Mouse (Mus musculus): ENCODE results near the gene Impdh2. TPM values are rescaled to one million over a fixed set of nuclear protein-coding genes. Genes with fewer than 3 reads are reported as not detected.

The Impdh2 gene
- total and polyA plus RNA-seq, 3 experiments: 405 to 485 (median 483) TPM

DNA sequence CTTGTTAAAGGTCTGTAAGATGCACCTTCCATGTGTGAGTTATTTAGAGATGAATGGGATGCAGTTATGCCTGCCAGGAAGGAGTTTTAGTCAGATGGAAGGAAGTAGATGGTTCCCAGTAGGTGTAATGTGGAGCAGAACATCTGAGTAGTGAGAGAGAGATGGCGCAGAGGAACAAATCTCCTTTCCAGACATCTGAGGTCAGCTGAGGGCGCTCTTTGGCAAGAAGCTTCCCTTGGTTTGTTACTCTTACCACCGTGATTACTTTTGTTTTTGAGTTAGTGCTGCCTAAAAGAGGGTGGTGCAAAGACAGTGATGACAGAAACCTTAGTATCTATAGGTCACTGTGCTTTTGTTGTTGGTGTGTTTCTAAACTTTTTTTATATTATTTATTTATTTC lies 34.7 kb upstream of the Impdh2 start:
- Histone ChIP-seq H3K9ac (ENCODE audit: insufficient read depth, low read depth) (peak overlapping the region; percentile 19; the same call in 1 of the 2 replicates), H3K4me1 (ENCODE audit: control insufficient read depth in 1 of 2, insufficient read depth in 2 of 2) (peaks cover 0 to 33% of the 10 kb centered on the region in 2 experiments; a peak in 2 of 4 replicates), H3K4me2 (ENCODE audit: insufficient read depth, low read depth, poor library complexity, severe bottlenecking) (peak overlapping the region; percentile 42), H3K27ac (ENCODE audit: insufficient read depth, low read depth) (peak overlapping the region; percentile 52), H3K9me3 (replicated peaks; ENCODE audit: low read length) (no peaks in the 10 kb centered on the region), H3K27me3 (replicated peaks) (no peaks in the 10 kb centered on the region), H3K4me3 (replicated peaks in 1 of 3; ENCODE audit: low read depth in 2 of 3, low read length in 2 of 3, poor library complexity in 1 of 3) (no peak overlapping the region), H3K36me3 (replicated peaks in 1 of 2; ENCODE audit: control insufficient read depth in 1 of 2, insufficient read depth in 1 of 2, low read length in 1 of 2) (peaks cover 29 to 66% of the 10 kb centered on the region in 2 experiments), H3K79me2 (replicated peaks; ENCODE audit: control insufficient read depth, extremely low read depth, insufficient read depth, poor library complexity, severe bottlenecking) (peaks cover 81% of the 10 kb centered on the region)
- in situ Hi-C loops (cut with MboI; ENCODE audit: low pct_ligation_motif_present, low pct_unique_long_range_greater_than_20kb, low sequenced_read_pairs): no loop called here
- dilution Hi-C loops (cut with MboI; ENCODE audit: extremely low pct_ligation_motif_present, extremely low pct_unique_long_range_greater_than_20kb, low sequenced_read_pairs): no loop called here
- no peak for DNase-seq (ENCODE audit: extremely low read depth)
- peak in 1 of 2 experiments; percentile 30; a peak in 2 of 4 replicates for TF ChIP-seq CTCF (conservative IDR thresholded peaks at IDR 0.05 in 1 of 2, IDR thresholded peaks at IDR 0.05 in 1 of 2; ENCODE audit: low read depth in 2 of 2, low read length in 2 of 2)
- TF ChIP-seq JUND (conservative IDR thresholded peaks at IDR 0.05; ENCODE audit: low read depth, low read length): no peak

DNA sequence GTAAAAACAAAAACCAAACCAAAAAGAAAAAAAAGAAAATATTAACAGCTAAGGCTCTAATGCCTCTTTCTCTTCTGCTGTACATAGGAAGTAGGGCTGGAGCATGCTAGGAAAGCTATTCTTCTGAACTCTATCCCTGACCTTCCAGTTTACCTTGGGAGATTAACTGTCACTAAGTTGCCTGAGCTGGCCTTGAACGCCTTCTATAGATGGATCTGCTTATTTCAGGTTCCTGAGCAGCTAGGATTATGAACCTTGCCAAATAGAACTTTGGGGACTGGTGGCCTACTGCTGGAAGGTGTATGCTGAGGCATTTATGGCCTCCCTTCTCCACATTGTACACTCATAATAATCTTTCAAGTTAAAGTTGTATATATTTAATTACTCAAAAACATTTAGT lies 29.1 kb upstream of the Impdh2 start:
- Histone ChIP-seq H3K4me3 (replicated peaks in 1 of 3; ENCODE audit: low read depth in 2 of 3, low read length in 2 of 3, poor library complexity in 1 of 3) (no peak overlapping the region), H3K27ac (ENCODE audit: insufficient read depth, low read depth) (no peak overlapping the region), H3K4me2 (ENCODE audit: insufficient read depth, low read depth, poor library complexity, severe bottlenecking) (no peak overlapping the region), H3K9me3 (replicated peaks; ENCODE audit: low read length) (no peaks in the 10 kb centered on the region), H3K79me2 (replicated peaks; ENCODE audit: control insufficient read depth, extremely low read depth, insufficient read depth, poor library complexity, severe bottlenecking) (peaks cover 52% of the 10 kb centered on the region), H3K4me1 (ENCODE audit: control insufficient read depth in 1 of 2, insufficient read depth in 2 of 2) (peaks cover 0 to 12% of the 10 kb centered on the region in 2 experiments; a peak in 2 of 4 replicates), H3K9ac (ENCODE audit: insufficient read depth, low read depth) (no peak overlapping the region), H3K36me3 (replicated peaks in 1 of 2; ENCODE audit: control insufficient read depth in 1 of 2, insufficient read depth in 1 of 2, low read length in 1 of 2) (peaks cover 62 to 91% of the 10 kb centered on the region in 2 experiments), H3K27me3 (replicated peaks) (no peaks in the 10 kb centered on the region)
- in situ Hi-C loops (cut with MboI; ENCODE audit: low pct_ligation_motif_present, low pct_unique_long_range_greater_than_20kb, low sequenced_read_pairs): no loop called here
- TF ChIP-seq MAX (IDR thresholded peaks at IDR 0.05; ENCODE audit: low read length) (no peak), ZKSCAN1 (IDR thresholded peaks at IDR 0.05; ENCODE audit: borderline replicate concordance, low read depth, low read length) (no peak), ZMIZ1 (IDR thresholded peaks at IDR 0.05; ENCODE audit: low read depth, low read length) (no peak), MYC (IDR thresholded peaks at IDR 0.05; ENCODE audit: low read depth, low read length) (no peak), RCOR1 (conservative IDR thresholded peaks at IDR 0.05; ENCODE audit: low read depth, low read length) (no peak), MAFK (IDR thresholded peaks at IDR 0.05; ENCODE audit: insufficient replicate concordance, low read length) (no peak), NELFE (IDR thresholded peaks at IDR 0.05; ENCODE audit: low read depth, low read length) (no peak), CTCF (conservative IDR thresholded peaks at IDR 0.05 in 1 of 2, IDR thresholded peaks at IDR 0.05 in 1 of 2; ENCODE audit: low read depth in 2 of 2, low read length in 2 of 2) (no peak), POLR2A (IDR thresholded peaks at IDR 0.05; ENCODE audit: low read depth, low read length) (no peak), KAT2A (IDR thresholded peaks at IDR 0.05; ENCODE audit: insufficient replicate concordance, low read length) (no peak), POLR2AphosphoS2 (IDR thresholded peaks at IDR 0.05; ENCODE audit: low read depth, low read length) (no peak), IRF4 (IDR thresholded peaks at IDR 0.05; ENCODE audit: low read depth, low read length) (no peak), SMC3 (IDR thresholded peaks at IDR 0.05; ENCODE audit: low read depth, low read length) (no peak), SIN3A (IDR thresholded peaks at IDR 0.05; ENCODE audit: low read length) (no peak), RAD21 (IDR thresholded peaks at IDR 0.05; ENCODE audit: low read depth, low read length) (no peak), ZNF384 (IDR thresholded peaks at IDR 0.05; ENCODE audit: low read depth, low read length) (no peak), BHLHE40 (IDR thresholded peaks at IDR 0.05; ENCODE audit: low read depth, low read length) (no peak), ZC3H11A (IDR thresholded peaks at IDR 0.05; ENCODE audit: low read depth, low read length) (no peak), USF2 (conservative IDR thresholded peaks at IDR 0.05; ENCODE audit: low read depth, low read length) (no peak)
- dilution Hi-C loops (cut with MboI; ENCODE audit: extremely low pct_ligation_motif_present, extremely low pct_unique_long_range_greater_than_20kb, low sequenced_read_pairs): no loop called here
- no peak for DNase-seq (ENCODE audit: extremely low read depth)
